Mouse (Mus musculus): ENCODE results near the gene Rnf214. TPM values are rescaled to one million over a fixed set of nuclear protein-coding genes. Genes with fewer than 3 reads are reported as not detected.
"Not testable (repeated sequence)": the region's sequence is repeated elsewhere in the genome, so short reads cannot be mapped to it uniquely, and the experiment has no call there.

Gene Rnf214
- polyA plus RNA-seq, 1 experiment from 2014 or later = 98.3 TPM

- H3K4me3 ChIP-seq (replicated peaks; ENCODE audit: low read length); H3K36me3 ChIP-seq (ENCODE audit: control insufficient read depth, insufficient read depth); H3K9ac ChIP-seq (replicated peaks; ENCODE audit: low read depth, low read length); ATAC-seq; H3K27me3 ChIP-seq (replicated peaks; ENCODE audit: control insufficient read depth, insufficient read depth, low read length); H3K9me3 ChIP-seq (ENCODE audit: control insufficient read depth, low read length); H3K27ac ChIP-seq (ENCODE audit: low read length); H3K4me2 ChIP-seq (ENCODE audit: low read length): not testable (repeated sequence)
- peaks cover 25% of the 10 kb centered on the region for H3K4me1 ChIP-seq (replicated peaks; ENCODE audit: control insufficient read depth, insufficient read depth, low read length)
- WGBS = 80% methylated on average over 2 of the region's 2 CpGs
Observed at GRCm38 (mm10) chr9:45846176-45846575, 60.5 kb downstream of the Rnf214 start.

GRCm38 (mm10) chr9:45845541-45845940 is 61.2 kb downstream of the Rnf214 start:
- Histone ChIP-seq H3K9me3 (ENCODE audit: control insufficient read depth, low read length) (no peaks in the 10 kb centered on the region), H3K4me1 (replicated peaks; ENCODE audit: control insufficient read depth, insufficient read depth, low read length) (peaks cover 31% of the 10 kb centered on the region), H3K4me2 (ENCODE audit: low read length) (no peak overlapping the region), H3K36me3 (ENCODE audit: control insufficient read depth, insufficient read depth) (no peaks in the 10 kb centered on the region), H3K27me3 (replicated peaks; ENCODE audit: control insufficient read depth, insufficient read depth, low read length) (no peaks in the 10 kb centered on the region), H3K27ac (ENCODE audit: low read length) (no peak overlapping the region), H3K4me3 (replicated peaks; ENCODE audit: low read length) (no peak overlapping the region), H3K9ac (replicated peaks; ENCODE audit: low read depth, low read length) (no peak overlapping the region)
- 76% methylated on average over 3 of the region's 3 CpGs for WGBS
- no peak for ATAC-seq

DNA sequence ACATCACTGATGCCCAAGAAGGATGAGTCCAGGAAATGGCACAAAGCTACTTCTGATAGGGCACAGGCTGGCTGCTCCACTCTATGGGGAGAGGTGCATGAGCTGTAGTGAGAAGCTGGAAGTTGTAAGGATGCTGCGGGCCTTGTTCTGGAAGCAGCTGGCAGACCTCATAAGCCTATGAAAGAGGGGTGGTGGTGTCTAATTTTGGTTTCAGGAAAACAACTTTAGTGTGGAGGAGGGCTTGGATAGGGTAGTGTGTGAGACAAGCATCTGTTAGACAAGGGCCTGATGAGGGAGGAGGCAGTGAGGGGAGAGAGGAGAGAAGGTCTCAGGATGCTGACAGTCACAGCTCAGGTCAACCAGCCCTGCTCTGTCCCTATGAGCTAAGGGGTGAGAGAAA is 62.9 kb downstream of the Rnf214 start:
- no peak overlapping the region for H3K4me3 ChIP-seq (replicated peaks; ENCODE audit: low read length)
- no peak overlapping the region for H3K27ac ChIP-seq (ENCODE audit: low read length)
- no peaks in the 10 kb centered on the region for H3K9me3 ChIP-seq (ENCODE audit: control insufficient read depth, low read length)
- 93% methylated on average over 1 of the region's 1 CpGs for WGBS
- ATAC-seq = no peak
- no peaks in the 10 kb centered on the region for H3K27me3 ChIP-seq (replicated peaks; ENCODE audit: control insufficient read depth, insufficient read depth, low read length)
- H3K4me1 ChIP-seq (replicated peaks; ENCODE audit: control insufficient read depth, insufficient read depth, low read length) = peaks cover 31% of the 10 kb centered on the region
- H3K36me3 ChIP-seq (ENCODE audit: control insufficient read depth, insufficient read depth) = no peaks in the 10 kb centered on the region
- no peak overlapping the region for H3K9ac ChIP-seq (replicated peaks; ENCODE audit: low read depth, low read length)
- no peak overlapping the region for H3K4me2 ChIP-seq (ENCODE audit: low read length)

- H3K27ac ChIP-seq (ENCODE audit: low read length) = no peak overlapping the region
- ATAC-seq = no peak
- H3K4me2 ChIP-seq (ENCODE audit: low read length) = no peak overlapping the region
- 83% methylated on average over 5 of the region's 5 CpGs for WGBS
- no peaks in the 10 kb centered on the region for H3K36me3 ChIP-seq (ENCODE audit: control insufficient read depth, insufficient read depth)
- no peaks in the 10 kb centered on the region for H3K27me3 ChIP-seq (replicated peaks; ENCODE audit: control insufficient read depth, insufficient read depth, low read length)
- H3K9me3 ChIP-seq (ENCODE audit: control insufficient read depth, low read length) = no peaks in the 10 kb centered on the region
- peaks cover 31% of the 10 kb centered on the region for H3K4me1 ChIP-seq (replicated peaks; ENCODE audit: control insufficient read depth, insufficient read depth, low read length)
- no peak overlapping the region for H3K9ac ChIP-seq (replicated peaks; ENCODE audit: low read depth, low read length)
- H3K4me3 ChIP-seq (replicated peaks; ENCODE audit: low read length) = no peak overlapping the region
Observed at GRCm38 (mm10) chr9:45843007-45843406, 63.7 kb downstream of the Rnf214 start.

DNA sequence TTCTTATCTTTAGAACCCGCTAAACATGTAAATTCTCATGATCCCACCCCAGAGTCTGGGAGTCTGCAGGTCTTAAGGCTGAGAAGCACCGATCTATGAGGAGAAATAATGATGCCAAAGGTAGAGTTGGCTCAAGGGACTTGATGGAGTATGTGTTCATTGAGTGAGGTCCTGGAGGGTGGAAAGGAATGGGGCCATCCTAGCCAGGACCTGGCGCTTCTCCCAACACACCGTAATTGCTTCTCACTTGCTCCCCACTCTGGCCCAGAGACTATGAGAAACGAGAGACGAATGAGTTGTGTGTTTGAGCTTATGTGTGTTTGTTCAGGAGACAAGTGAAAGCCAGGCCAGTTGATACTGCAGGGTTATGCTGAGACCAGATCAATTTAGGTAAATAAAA is 65.3 kb downstream of the Rnf214 start:
- Histone ChIP-seq H3K9ac (replicated peaks; ENCODE audit: low read depth, low read length) (no peak overlapping the region), H3K27ac (ENCODE audit: low read length) (no peak overlapping the region), H3K9me3 (ENCODE audit: control insufficient read depth, low read length) (no peaks in the 10 kb centered on the region), H3K36me3 (ENCODE audit: control insufficient read depth, insufficient read depth) (no peaks in the 10 kb centered on the region), H3K27me3 (replicated peaks; ENCODE audit: control insufficient read depth, insufficient read depth, low read length) (no peaks in the 10 kb centered on the region), H3K4me3 (replicated peaks; ENCODE audit: low read length) (no peak overlapping the region), H3K4me2 (ENCODE audit: low read length) (no peak overlapping the region), H3K4me1 (replicated peaks; ENCODE audit: control insufficient read depth, insufficient read depth, low read length) (peaks cover 31% of the 10 kb centered on the region)
- ATAC-seq = no peak
- 79% methylated on average over 6 of the region's 6 CpGs for WGBS

DNA sequence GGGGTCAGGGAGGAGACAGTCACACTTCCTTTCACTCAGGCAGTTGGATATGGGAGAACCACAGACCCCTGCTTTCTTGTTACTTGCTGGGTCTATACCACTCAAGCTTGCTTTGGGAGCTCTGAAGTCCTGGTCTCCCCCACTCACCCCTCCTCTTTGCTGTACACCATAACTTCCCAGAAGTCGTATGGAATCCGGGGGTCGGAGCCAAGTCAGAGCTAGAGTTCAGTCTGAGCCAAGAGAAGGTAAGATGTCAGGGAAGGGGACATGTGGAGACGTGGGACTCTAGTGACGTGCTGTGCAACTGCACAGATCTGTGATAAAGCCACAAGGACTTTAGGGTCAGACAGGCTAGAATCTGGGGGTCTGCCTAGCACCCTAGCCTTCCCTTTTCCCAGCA is 66.4 kb downstream of the Rnf214 start:
- H3K27ac ChIP-seq (ENCODE audit: low read length) = no peak overlapping the region
- H3K4me3 ChIP-seq (replicated peaks; ENCODE audit: low read length) = peak overlapping the region; percentile 93; the same call in 1 of the 2 replicates
- H3K9ac ChIP-seq (replicated peaks; ENCODE audit: low read depth, low read length) = 0 out of 2 replicates have a peak overlapping the region, but pooled peaks have one; percentile 18
- H3K9me3 ChIP-seq (ENCODE audit: control insufficient read depth, low read length) = no peaks in the 10 kb centered on the region
- H3K4me1 ChIP-seq (replicated peaks; ENCODE audit: control insufficient read depth, insufficient read depth, low read length) = peaks cover 31% of the 10 kb centered on the region
- no peak for ATAC-seq
- 76% methylated on average over 5 of the region's 5 CpGs for WGBS
- no peaks in the 10 kb centered on the region for H3K27me3 ChIP-seq (replicated peaks; ENCODE audit: control insufficient read depth, insufficient read depth, low read length)
- no peaks in the 10 kb centered on the region for H3K36me3 ChIP-seq (ENCODE audit: control insufficient read depth, insufficient read depth)
- peak overlapping the region; percentile 59 for H3K4me2 ChIP-seq (ENCODE audit: low read length)

- H3K9me3 ChIP-seq (ENCODE audit: control insufficient read depth, low read length) = no peaks in the 10 kb centered on the region
- peaks cover 31% of the 10 kb centered on the region for H3K4me1 ChIP-seq (replicated peaks; ENCODE audit: control insufficient read depth, insufficient read depth, low read length)
- 0 out of 2 replicates have a peak overlapping the region, but pooled peaks have one; percentile 18 for H3K9ac ChIP-seq (replicated peaks; ENCODE audit: low read depth, low read length)
- no peak for ATAC-seq
- no peaks in the 10 kb centered on the region for H3K36me3 ChIP-seq (ENCODE audit: control insufficient read depth, insufficient read depth)
- H3K4me3 ChIP-seq (replicated peaks; ENCODE audit: low read length) = peak overlapping the region; percentile 93
- no peaks in the 10 kb centered on the region for H3K27me3 ChIP-seq (replicated peaks; ENCODE audit: control insufficient read depth, insufficient read depth, low read length)
- WGBS = 73% methylated on average over 7 of the region's 7 CpGs
- H3K27ac ChIP-seq (ENCODE audit: low read length) = no peak overlapping the region
- peak overlapping the region; percentile 59 for H3K4me2 ChIP-seq (ENCODE audit: low read length)
Observed at GRCm38 (mm10) chr9:45839982-45840300, 66.8 kb downstream of the Rnf214 start.

DNA sequence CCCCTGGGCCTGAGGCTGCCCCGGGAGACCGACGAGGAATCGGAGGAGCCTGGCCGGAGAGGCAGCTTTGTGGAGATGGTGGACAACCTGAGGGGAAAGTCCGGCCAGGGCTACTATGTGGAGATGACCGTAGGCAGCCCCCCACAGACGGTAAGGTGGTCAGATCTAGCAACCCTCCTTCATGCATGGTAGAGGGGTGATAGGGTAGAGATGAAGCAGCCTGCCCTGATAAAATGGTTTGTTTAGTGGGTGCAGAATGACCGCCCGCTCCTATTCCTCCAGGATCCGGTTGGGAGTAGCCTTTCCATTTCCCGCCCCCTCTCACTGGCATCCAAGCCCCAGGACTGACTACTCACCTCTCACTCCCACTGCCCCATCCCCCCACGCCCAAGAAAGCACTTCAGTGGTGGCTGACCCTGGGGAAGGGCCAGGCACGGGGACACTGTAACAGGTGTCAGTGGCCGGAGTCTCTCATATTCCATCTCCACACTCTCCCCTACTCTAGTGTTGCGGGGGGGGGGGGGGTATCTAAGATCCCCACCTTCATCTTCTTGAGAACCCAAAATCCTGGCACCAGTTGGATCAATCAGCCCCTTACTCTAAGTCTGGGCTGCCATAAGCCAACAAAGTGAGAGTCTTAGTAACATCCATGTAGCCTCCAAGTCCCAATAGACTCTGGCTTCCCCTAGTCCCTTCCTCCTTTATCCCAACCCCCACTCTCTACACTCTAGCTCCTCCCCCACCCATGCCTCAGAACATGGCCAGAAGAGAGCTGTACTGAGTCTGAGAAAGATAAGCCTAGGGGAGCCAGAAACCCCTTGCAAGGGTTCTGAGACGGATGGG is 67.4 kb downstream of the Rnf214 start:
- no peaks in the 10 kb centered on the region for H3K9me3 ChIP-seq (ENCODE audit: control insufficient read depth, low read length)
- H3K4me2 ChIP-seq (ENCODE audit: low read length) = peak overlapping the region; percentile 59
- peak overlapping the region; percentile 49; the same call in 1 of the 2 replicates for H3K27ac ChIP-seq (ENCODE audit: low read length)
- H3K36me3 ChIP-seq (ENCODE audit: control insufficient read depth, insufficient read depth) = no peaks in the 10 kb centered on the region
- H3K27me3 ChIP-seq (replicated peaks; ENCODE audit: control insufficient read depth, insufficient read depth, low read length) = no peaks in the 10 kb centered on the region
- peaks cover 31% of the 10 kb centered on the region for H3K4me1 ChIP-seq (replicated peaks; ENCODE audit: control insufficient read depth, insufficient read depth, low read length)
- H3K4me3 ChIP-seq (replicated peaks; ENCODE audit: low read length) = peak overlapping the region; percentile 93
- peak overlapping the region; percentile 93 for H3K9ac ChIP-seq (replicated peaks; ENCODE audit: low read depth, low read length)
- ATAC-seq = no peak
- WGBS = 10% methylated on average over 17 of the region's 17 CpGs

GRCm38 (mm10) chr9:45838434-45839138 is 68.1 kb downstream of the Rnf214 start, which contains the start of gene Bace1:
Bace1 (plus strand) TSS chr9:45838580.
- ATAC-seq = peak; percentile 94

More at GRCm38 (mm10) chr9:45838434-45839138, 68.1 kb downstream of the Rnf214 start, which contains the start of gene Bace1:
- Histone ChIP-seq H3K4me3 (replicated peaks; ENCODE audit: low read length) (peak within 1 kb of the TSS; percentile 93), H3K27ac (ENCODE audit: low read length) (peak within 1 kb of the TSS; percentile 49), H3K9ac (replicated peaks; ENCODE audit: low read depth, low read length) (peak within 1 kb of the TSS; percentile 93), H3K36me3 (ENCODE audit: control insufficient read depth, insufficient read depth) (no peaks in the 10 kb centered on the region), H3K4me2 (ENCODE audit: low read length) (peak within 1 kb of the TSS; percentile 59), H3K9me3 (ENCODE audit: control insufficient read depth, low read length) (no peaks in the 10 kb centered on the region), H3K27me3 (replicated peaks; ENCODE audit: control insufficient read depth, insufficient read depth, low read length) (no peaks in the 10 kb centered on the region), H3K4me1 (replicated peaks; ENCODE audit: control insufficient read depth, insufficient read depth, low read length) (peaks cover 31% of the 10 kb centered on the region)
- under 1% methylated on average over 40 of the region's 40 CpGs for WGBS
